Mouse (Mus musculus) liver, postnatal 0 days (tissue): Measurements from ENCODE around the gene Ifnar1.

ENCODE experiments used
- CTCF ChIP-seq: sonication (generic); IDR thresholded peaks from 2 replicates; pipeline ENCODE4 v1.5.1; 2016; ENCODE audit warnings: antibody characterized with exemption, low read depth
- EP300 ChIP-seq: IDR thresholded peaks from 2 replicates; pipeline ENCODE4 v1.6.1; 2016; ENCODE audit warnings: antibody characterized with exemption, low read depth, mild to moderate bottlenecking

GRCm38 (mm10) chr16:91522040-91522439 lies 37.0 kb downstream of the Ifnar1 start:
- TF ChIP-seq CTCF = no peak
- peak; percentile 41; the same call in 1 of the 2 replicates for TF ChIP-seq EP300
